Mouse (Mus musculus): ENCODE measurements at regions not wholly inside any gene's neighbourhood (a gene's known extent, or its start where the extent isn't known, plus 50 kb on each side); places are given as distances from the start of the nearest gene placed in this dataset.

DNA sequence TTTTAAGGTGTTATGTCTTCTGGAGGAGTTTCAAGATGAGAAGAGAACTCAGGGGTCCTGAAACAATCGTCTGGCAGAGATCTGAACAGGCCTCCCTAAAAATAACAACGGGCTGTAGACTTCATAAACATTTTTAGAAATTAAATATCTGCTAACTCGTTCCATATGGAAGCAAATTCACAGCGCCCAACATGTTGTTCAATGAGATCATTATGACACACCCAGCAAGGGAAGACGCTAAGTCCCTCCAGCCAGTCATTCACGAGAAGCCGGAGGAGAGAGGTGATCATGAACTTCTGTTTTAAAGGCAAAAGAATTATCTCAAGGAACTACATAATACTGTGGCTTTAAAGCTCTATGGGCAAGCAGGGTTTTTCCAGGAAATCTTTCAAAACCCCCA, 334.8 kb downstream of the Efna5 start:
- Histone ChIP-seq H3K36me3 (replicated peaks; ENCODE audit: insufficient read depth, low read length) (no peaks in the 10 kb centered on the region), H3K27me3 (ENCODE audit: insufficient read depth, low read length) (no peaks in the 10 kb centered on the region), H3K4me3 (ENCODE audit: low read depth, low read length) (no peak overlapping the region), H3K27ac (ENCODE audit: low read depth) (no peak overlapping the region), H3K4me2 (ENCODE audit: low read depth, low read length) (no peak overlapping the region), H3K9me3 (ENCODE audit: low read length) (no peaks in the 10 kb centered on the region), H3K4me1 (ENCODE audit: insufficient read depth) (no peaks in the 10 kb centered on the region), H3K9ac (replicated peaks) (no peak overlapping the region)
- ATAC-seq (no peak), DNase-seq (no peak)
- 74% methylated on average over 7 of the region's 7 CpGs for WGBS (ENCODE audit: insufficient replicate concordance)
- TF ChIP-seq EP300 (IDR thresholded peaks at IDR 0.05; ENCODE audit: low read depth) (no peak), CTCF (IDR thresholded peaks at IDR 0.05; ENCODE audit: low read depth) (no peak)

DNA sequence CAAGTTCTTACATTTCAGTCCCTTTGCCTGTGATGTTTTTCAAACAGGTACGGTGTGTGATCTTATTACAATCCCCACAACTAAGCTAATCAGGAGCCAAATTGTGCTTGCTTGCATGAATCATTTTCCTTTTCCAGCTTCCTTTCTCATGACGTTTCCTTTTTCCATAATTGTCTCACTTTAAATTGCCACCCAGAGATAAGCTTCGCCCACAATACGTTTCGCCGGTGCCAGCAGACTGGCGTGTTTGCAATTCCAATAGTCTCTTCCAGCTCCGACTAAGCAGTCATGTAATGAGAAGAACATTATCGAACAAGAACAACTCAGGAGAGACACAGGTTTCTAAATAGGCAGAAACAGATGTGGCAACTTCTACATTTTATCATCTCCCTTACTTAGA, 335.8 kb downstream of the Efna5 start:
- 51% methylated on average over 9 of the region's 9 CpGs for WGBS (ENCODE audit: insufficient replicate concordance)
- H3K4me1 ChIP-seq (ENCODE audit: insufficient read depth), result no peaks in the 10 kb centered on the region
- H3K27ac ChIP-seq (ENCODE audit: low read depth), result no peak overlapping the region
- no peaks in the 10 kb centered on the region for H3K9me3 ChIP-seq (ENCODE audit: low read length)
- H3K9ac ChIP-seq (replicated peaks), result no peak overlapping the region
- H3K36me3 ChIP-seq (replicated peaks; ENCODE audit: insufficient read depth, low read length), result no peaks in the 10 kb centered on the region
- no peak for ATAC-seq
- no peak for TF ChIP-seq EP300 (IDR thresholded peaks at IDR 0.05; ENCODE audit: low read depth)
- TF ChIP-seq CTCF (IDR thresholded peaks at IDR 0.05; ENCODE audit: low read depth), result no peak
- no peak overlapping the region for H3K4me3 ChIP-seq (ENCODE audit: low read depth, low read length)
- no peak overlapping the region for H3K4me2 ChIP-seq (ENCODE audit: low read depth, low read length)
- H3K27me3 ChIP-seq (ENCODE audit: insufficient read depth, low read length), result no peaks in the 10 kb centered on the region
- no peak for DNase-seq

DNA sequence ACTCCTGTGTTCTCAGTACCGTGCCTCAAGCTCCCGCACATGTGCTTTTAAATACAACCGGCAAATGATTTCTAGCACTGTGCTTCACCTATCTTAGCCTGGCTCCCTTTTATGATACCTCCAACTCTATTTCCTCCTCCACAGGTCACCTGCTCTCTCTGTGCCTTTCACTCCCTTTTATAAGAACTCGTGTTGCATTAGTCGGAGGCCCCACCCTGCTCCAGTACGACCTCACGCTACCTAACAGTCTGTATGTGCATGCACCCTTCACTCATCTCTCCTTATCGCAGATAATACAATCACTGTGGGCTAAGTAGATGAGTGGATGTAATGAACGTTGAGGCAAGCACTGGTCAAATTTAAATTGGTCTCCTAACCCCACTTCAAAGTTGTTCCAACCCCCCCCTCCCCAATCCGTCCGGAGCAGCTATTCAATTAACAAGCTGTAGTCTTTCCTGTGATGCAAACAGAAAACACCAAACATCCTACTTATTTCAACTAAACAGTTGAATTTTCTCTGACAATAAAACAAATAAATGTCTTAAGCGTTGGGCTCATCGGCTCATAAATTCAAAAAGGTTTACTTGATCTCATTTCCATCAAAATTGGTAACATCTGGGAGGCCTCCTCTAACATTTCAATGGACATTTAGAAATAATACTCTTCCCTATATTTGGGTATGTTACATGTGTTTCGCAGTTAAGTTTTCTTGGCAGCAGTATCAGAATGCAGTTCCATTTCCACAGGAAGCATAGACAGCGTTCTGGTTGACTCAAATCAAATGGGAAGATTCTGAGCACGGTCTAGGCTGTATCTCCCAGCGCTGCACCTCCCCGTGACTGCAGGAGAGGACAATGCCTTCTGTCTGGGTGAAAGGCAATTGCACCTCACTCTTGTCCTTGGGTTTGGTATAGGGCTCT, 337.8 kb downstream of the Efna5 start:
- H3K27ac ChIP-seq (ENCODE audit: low read depth), result no peak overlapping the region
- no peaks in the 10 kb centered on the region for H3K4me1 ChIP-seq (ENCODE audit: insufficient read depth)
- DNase-seq, result no peak
- no peak for ATAC-seq
- 76% methylated on average over 18 of the region's 18 CpGs for WGBS (ENCODE audit: insufficient replicate concordance)
- H3K9me3 ChIP-seq (ENCODE audit: low read length), result no peaks in the 10 kb centered on the region
- no peak overlapping the region for H3K4me3 ChIP-seq (ENCODE audit: low read depth, low read length)
- no peak for TF ChIP-seq EP300 (IDR thresholded peaks at IDR 0.05; ENCODE audit: low read depth)
- no peak for TF ChIP-seq CTCF (IDR thresholded peaks at IDR 0.05; ENCODE audit: low read depth)
- no peak overlapping the region for H3K9ac ChIP-seq (replicated peaks)
- no peaks in the 10 kb centered on the region for H3K27me3 ChIP-seq (ENCODE audit: insufficient read depth, low read length)
- no peak overlapping the region for H3K4me2 ChIP-seq (ENCODE audit: low read depth, low read length)
- no peaks in the 10 kb centered on the region for H3K36me3 ChIP-seq (replicated peaks; ENCODE audit: insufficient read depth, low read length)

GRCm38 (mm10) chr17:62529911-62530310, 351.2 kb downstream of the Efna5 start:
- no peaks in the 10 kb centered on the region for H3K9me3 ChIP-seq (ENCODE audit: low read length)
- 87% methylated on average over 2 of the region's 2 CpGs for WGBS (ENCODE audit: insufficient replicate concordance)

GRCm38 (mm10) chr17:62527556-62527955, 353.6 kb downstream of the Efna5 start:
- WGBS (ENCODE audit: insufficient replicate concordance), result 73% methylated on average over 2 of the region's 2 CpGs
- Histone ChIP-seq H3K9ac (replicated peaks) (no peak overlapping the region), H3K4me2 (ENCODE audit: low read depth, low read length) (no peak overlapping the region), H3K4me3 (ENCODE audit: low read depth, low read length) (no peak overlapping the region), H3K27me3 (ENCODE audit: insufficient read depth, low read length) (no peaks in the 10 kb centered on the region), H3K4me1 (ENCODE audit: insufficient read depth) (no peaks in the 10 kb centered on the region), H3K9me3 (ENCODE audit: low read length) (no peaks in the 10 kb centered on the region), H3K27ac (ENCODE audit: low read depth) (no peak overlapping the region), H3K36me3 (replicated peaks; ENCODE audit: insufficient read depth, low read length) (no peaks in the 10 kb centered on the region)
- TF ChIP-seq CTCF (IDR thresholded peaks at IDR 0.05; ENCODE audit: low read depth), result no peak
- no peak for TF ChIP-seq EP300 (IDR thresholded peaks at IDR 0.05; ENCODE audit: low read depth)
- ATAC-seq (no peak), DNase-seq (no peak)

More at GRCm38 (mm10) chr17:62529911-62530310, 351.2 kb downstream of the Efna5 start:
- ATAC-seq (no peak), DNase-seq (no peak)
- TF ChIP-seq CTCF (IDR thresholded peaks at IDR 0.05; ENCODE audit: low read depth) (no peak), EP300 (IDR thresholded peaks at IDR 0.05; ENCODE audit: low read depth) (no peak)
- no peak overlapping the region for H3K4me3 ChIP-seq (ENCODE audit: low read depth, low read length)
- H3K27me3 ChIP-seq (ENCODE audit: insufficient read depth, low read length), result no peaks in the 10 kb centered on the region
- H3K4me2 ChIP-seq (ENCODE audit: low read depth, low read length), result no peak overlapping the region
- no peak overlapping the region for H3K9ac ChIP-seq (replicated peaks)
- no peaks in the 10 kb centered on the region for H3K4me1 ChIP-seq (ENCODE audit: insufficient read depth)
- no peaks in the 10 kb centered on the region for H3K36me3 ChIP-seq (replicated peaks; ENCODE audit: insufficient read depth, low read length)
- H3K27ac ChIP-seq (ENCODE audit: low read depth), result no peak overlapping the region

- H3K36me3 ChIP-seq (replicated peaks; ENCODE audit: insufficient read depth, low read length), result no peaks in the 10 kb centered on the region
- H3K27me3 ChIP-seq (ENCODE audit: insufficient read depth, low read length), result no peaks in the 10 kb centered on the region
- H3K4me2 ChIP-seq (ENCODE audit: low read depth, low read length), result no peak overlapping the region
- DNase-seq (no peak), ATAC-seq (no peak)
- no peak overlapping the region for H3K4me3 ChIP-seq (ENCODE audit: low read depth, low read length)
- no peak overlapping the region for H3K27ac ChIP-seq (ENCODE audit: low read depth)
- no peaks in the 10 kb centered on the region for H3K9me3 ChIP-seq (ENCODE audit: low read length)
- WGBS (ENCODE audit: insufficient replicate concordance), result 71% methylated on average over 3 of the region's 3 CpGs
- no peak overlapping the region for H3K9ac ChIP-seq (replicated peaks)
- TF ChIP-seq CTCF (IDR thresholded peaks at IDR 0.05; ENCODE audit: low read depth), result no peak
- TF ChIP-seq EP300 (IDR thresholded peaks at IDR 0.05; ENCODE audit: low read depth), result no peak
- no peaks in the 10 kb centered on the region for H3K4me1 ChIP-seq (ENCODE audit: insufficient read depth)
Observed at GRCm38 (mm10) chr17:62513635-62514034, 367.5 kb downstream of the Efna5 start.

Data from liver, postnatal 0 days (tissue).